Mouse (Mus musculus): Measurements from ENCODE around the gene Mrgprb5. TPM values are rescaled to one million over a fixed set of nuclear protein-coding genes. Genes with fewer than 3 reads are reported as not detected.
"Not testable (repeated sequence)": the region's sequence is repeated elsewhere in the genome, so short reads cannot be mapped to it uniquely, and the experiment has no call there.

Gene Mrgprb5
- total RNA-seq (2022): not detected

DNA sequence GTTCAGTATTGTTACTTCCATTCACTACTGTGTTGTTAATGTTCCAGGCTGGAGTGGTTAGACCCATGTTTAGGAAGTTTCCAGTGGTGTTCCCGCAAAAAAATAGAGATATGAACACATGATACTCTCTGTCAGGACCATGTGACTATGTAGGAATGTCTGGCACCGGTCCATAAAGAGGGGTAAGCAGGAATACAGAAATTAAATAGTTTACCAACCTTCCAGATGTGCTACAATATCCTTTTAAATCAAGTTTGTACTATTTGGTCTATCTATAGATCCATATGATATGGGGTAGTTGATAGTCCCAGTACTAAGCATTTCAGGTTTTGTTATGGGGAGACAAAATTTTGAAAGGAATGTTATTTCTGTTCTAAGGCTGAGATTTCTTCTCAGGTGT, at the start of gene Mrgprb5:
Mrgprb5 (minus strand) TSS at position 101 of the 400 bp plus-strand sequence.
- DNase-seq (ENCODE audit: low spot score in 2 of 2): no peak

DNA sequence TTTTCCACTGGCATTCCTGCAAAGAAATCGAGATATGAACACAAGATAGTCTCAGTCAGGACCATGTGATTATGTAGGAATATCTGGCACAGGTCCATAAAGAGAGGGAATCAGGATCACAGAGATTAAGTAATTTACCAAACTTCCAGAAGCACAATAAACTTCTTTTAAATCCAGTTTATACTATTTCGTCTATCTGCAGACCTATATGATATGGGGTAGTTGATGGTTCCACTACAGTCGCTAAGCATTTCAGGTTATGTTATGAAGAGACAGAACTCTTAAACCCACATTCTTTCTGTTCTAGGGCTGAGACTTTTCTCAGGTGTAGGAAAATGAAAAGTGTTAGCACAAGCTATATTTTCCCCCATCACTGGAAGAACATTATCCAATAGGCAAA, 30.4 kb upstream of the Mrgprb5 start, which contains the start of gene Mrgprb4:
Mrgprb4 (minus strand) TSS at position 101 of the 400 bp plus-strand sequence.
- no peak for DNase-seq (ENCODE audit: low spot score in 2 of 2)

DNA sequence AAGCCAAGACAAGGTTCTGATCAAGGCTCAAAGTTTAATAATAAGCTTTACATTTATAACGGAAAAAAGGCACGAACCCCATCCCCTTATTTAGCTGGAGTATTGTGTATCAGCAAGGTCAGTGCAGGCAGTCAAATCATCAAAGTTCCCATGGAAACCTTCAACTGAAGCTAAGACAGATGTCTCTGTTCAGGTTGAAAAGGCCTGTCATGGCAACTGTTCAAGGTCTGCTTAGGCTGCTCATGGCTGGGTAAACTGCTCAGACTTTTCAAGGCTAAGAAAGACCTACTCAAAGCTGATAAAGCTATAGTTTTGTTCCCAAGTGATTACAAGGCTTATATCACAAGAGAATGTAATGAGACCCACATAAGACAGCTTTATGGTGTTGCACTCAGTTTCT, 1.3 kb downstream of the Mrgprb5 start:
- DNase-seq (ENCODE audit: low spot score in 2 of 2): no peak

DNA sequence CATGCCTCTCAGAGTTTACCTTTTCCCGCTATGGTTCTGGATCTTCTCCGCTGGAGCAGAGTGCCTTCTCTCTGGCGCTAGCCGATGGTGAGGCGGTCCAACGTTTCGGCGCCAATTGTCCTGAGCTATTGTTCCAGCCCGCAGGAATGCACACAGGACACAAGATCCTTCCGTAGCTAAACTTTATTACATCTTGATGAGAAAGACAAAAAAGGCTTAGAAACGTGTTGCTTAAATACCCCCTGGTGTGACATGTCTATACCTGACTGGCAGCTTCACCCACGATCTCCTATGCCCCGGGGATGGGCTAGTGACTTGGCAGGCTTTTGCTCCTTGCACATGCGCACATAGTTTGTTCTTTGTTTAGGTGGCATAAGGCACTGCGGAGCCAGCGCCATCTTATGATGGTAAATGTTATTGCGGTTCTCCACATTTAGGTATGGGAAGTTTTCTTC, 30.5 kb downstream of the Mrgprb5 start:
- DNase-seq (ENCODE audit: low spot score in 2 of 2): no peak

DNA sequence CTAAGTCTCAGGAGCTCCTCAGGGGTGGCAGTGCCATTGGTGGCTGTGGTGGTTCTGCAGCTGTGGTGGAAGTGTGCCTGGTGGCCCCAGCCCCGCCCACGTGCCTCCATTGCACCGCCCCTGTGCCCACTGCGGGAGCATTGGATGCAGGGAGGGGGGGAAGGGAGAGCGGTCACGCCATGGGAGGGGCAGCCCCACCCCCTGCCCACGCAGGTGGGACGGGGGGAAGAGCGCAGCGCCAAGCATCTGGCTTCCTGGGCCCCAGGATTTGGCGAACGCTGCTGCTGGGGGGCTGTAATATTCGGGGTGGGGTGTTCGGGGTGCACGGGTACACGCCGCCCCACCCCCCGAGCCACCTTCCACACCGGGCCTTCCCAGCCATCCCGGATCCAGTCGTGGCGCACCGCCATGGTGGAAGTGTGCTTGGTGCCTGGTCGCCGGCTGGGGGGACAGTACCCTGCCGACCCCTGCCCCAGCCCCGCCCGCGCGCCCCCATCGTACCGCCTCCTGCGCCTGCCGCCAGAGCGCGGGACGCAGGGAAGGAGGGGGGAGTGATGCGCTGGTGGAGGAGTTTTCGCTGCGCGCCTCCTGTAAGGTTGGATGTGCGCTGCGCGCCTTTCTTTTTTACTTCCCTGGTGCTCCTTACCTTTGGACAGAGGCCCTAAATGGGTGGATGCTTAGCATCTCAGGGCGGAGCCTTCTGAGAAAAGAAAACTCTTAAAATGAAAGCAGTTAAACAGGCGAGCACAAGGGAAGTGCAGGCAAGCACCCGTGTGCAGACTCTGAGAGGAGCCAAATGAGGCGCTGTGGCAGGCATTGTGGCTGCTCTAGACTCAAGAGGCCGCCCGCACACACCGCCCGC, 31.4 kb downstream of the Mrgprb5 start:
- no peak for DNase-seq (ENCODE audit: low spot score in 2 of 2)

DNA sequence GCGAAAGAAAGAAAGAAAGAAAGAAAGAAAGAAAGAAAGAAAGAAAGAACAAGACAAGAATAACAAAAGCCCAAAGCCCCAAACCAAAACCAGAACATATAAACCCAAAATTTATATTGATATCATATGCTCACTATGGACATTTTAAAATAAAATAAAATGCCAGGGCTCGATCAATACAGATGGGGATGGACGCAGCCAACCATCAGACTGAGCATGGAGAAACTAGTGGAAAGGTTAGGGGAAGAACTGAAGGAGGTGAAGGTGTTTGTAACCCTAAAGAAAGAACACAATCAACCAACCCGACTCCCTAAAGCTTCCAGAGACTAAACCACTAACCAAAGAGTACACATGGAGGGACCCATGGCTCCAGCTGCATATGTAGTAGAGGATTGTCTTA, 36.1 kb downstream of the Mrgprb5 start:
- no peak for DNase-seq (ENCODE audit: low spot score in 2 of 2)

DNA sequence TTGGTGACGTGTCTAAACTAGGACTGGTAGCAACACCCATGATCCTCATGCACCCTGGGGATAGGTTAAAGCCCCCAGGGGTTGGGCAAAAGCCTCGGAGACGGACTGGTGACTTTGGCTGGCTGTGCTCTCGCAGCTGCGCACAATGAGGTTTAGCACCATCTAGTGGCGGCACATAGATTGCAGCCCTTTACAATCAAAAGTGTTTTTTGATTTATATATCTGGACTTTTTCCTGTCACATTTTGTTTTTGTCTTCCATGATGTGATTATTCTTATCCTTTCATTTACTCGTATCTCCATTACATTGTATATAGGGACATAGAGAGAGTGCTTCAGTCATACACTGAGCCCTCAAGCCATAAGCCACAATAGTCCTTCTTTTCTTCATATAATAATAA, 36.6 kb downstream of the Mrgprb5 start:
- DNase-seq (ENCODE audit: low spot score in 2 of 2): not testable (repeated sequence)

DNA sequence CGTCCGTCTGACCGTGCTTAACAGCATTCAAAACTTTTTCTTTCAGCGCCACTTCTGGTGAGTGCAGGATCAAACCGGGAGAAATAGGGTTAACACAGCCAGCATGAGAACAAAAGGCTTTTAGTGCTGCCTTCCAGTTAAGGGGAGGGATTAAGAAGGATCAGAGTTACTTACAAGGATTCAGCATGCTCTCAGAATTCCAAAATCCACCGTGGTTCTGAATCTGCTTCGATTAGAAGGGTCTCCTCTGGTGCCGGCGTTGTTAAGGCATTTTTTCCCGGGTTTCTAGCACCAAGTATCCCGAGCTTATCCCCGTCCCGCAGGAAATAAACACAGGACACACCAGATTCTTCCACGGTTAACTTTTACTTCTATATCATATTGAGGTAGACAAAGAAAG, 37.0 kb downstream of the Mrgprb5 start:
- not testable (repeated sequence) for DNase-seq (ENCODE audit: low spot score in 2 of 2)

DNA sequence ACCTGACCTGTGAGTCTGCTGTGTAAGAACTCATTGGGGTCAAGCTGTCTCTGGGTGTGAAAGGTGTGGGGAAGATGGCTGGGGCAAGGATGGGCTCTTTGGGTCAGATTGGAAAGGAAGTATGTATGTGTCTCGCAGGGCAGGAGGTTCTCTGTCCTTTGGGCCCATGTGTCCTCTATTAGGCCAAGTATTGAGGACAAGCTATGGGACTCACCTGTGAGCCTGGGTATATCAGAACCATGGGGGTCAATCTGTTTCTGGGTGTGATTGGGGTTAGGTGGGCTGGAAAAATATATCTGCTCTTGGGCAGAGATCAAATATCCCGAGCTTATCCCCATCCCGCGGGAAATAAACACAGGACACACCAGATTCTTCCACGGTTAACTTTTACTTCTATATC, 45.0 kb downstream of the Mrgprb5 start:
- DNase-seq (ENCODE audit: low spot score in 2 of 2): no peak

Other genes starting within 250 kb of the Mrgprb5 start
- gene Mrgpra4, start 186.9 kb downstream of the Mrgprb5 start, total RNA-seq (2022): not detected
- gene Mrgprx1, start 141.4 kb downstream of the Mrgprb5 start, total RNA-seq (2022): not detected
- not detected for gene Mrgprb4, start 30.3 kb upstream of the Mrgprb5 start, total RNA-seq (2022)
- gene Mrgprb8, start 219.5 kb upstream of the Mrgprb5 start, total RNA-seq (2022): not detected